Comparison of ENCODE assay signal across 9 mouse cellular contexts in genomic region chr16:18394056-18394455, GRCm38 (mm10). TPM values are rescaled to one million over a fixed set of nuclear protein-coding genes. Genes with fewer than 3 reads are reported as not detected.
DNase-seq lines count a peak whose midpoint lies in the region; ATAC-seq lines count a peak whose summit lies in the region.
"Had no signal": no experiment of that assay in that cellular context is flagged by ENCODE, and none has a peak within 500 bp of the region (broad histone marks: within the 10 kb centered on the region; RNA-seq: fewer than 3 reads in every experiment).

No protein-coding gene starts in this region.

- H3K27me3 ChIP-seq in heart, embryonic 13.5 days (replicated peaks) = no peaks in the 10 kb centered on the region
- no peaks in the 10 kb centered on the region for H3K27me3 ChIP-seq in embryonic facial prominence, embryonic 10.5 days (replicated peaks; ENCODE audit: low read depth, poor library complexity, severe bottlenecking)
- H3K27me3 ChIP-seq in hindbrain, embryonic 12.5 days = no peaks in the 10 kb centered on the region
- H3K27me3 ChIP-seq in midbrain, embryonic 13.5 days = no peaks in the 10 kb centered on the region

- DNase-seq in heart, adult 8-10 months (ENCODE audit: low spot score) = no peak
- no peak for DNase-seq in embryonic facial prominence, embryonic 10.5 days (ENCODE audit: low spot score)
- DNase-seq in urinary bladder, adult 18-20 months (ENCODE audit: low spot score in 2 of 2) = no peak
- DNase-seq in adrenal gland, postnatal 25 days = no peak
- DNase-seq: cerebellum, postnatal 14 days had no signal

- H3K36me3 ChIP-seq in heart, embryonic 13.5 days = peaks cover 23% of the 10 kb centered on the region
- peaks cover 31% of the 10 kb centered on the region for H3K36me3 ChIP-seq in embryonic facial prominence, embryonic 10.5 days (replicated peaks)
- H3K36me3 ChIP-seq in hindbrain, embryonic 12.5 days = peaks cover 29% of the 10 kb centered on the region
- H3K36me3 ChIP-seq in midbrain, embryonic 13.5 days = peaks cover 36% of the 10 kb centered on the region

- peak overlapping the region; percentile 83 for H3K9ac ChIP-seq in heart, embryonic 13.5 days
- peak overlapping the region; percentile 96 for H3K9ac ChIP-seq in hindbrain, embryonic 12.5 days
- peak overlapping the region; percentile 94 for H3K9ac ChIP-seq in midbrain, embryonic 13.5 days (replicated peaks)

- H3K27ac ChIP-seq in heart, embryonic 13.5 days (replicated peaks) = peak overlapping the region; percentile 98
- H3K27ac ChIP-seq in embryonic facial prominence, embryonic 10.5 days (replicated peaks) = peak overlapping the region; percentile 93; the same call in 1 of the 2 replicates
- peak overlapping the region; percentile 92 for H3K27ac ChIP-seq in hindbrain, embryonic 12.5 days
- peak overlapping the region; percentile 96 for H3K27ac ChIP-seq in midbrain, embryonic 13.5 days

- no peak for ATAC-seq in heart, embryonic 13.5 days (ENCODE audit: extremely low read depth, insufficient number of reproducible peaks, low FRiP score, low TSS enrichment)
- ATAC-seq in hindbrain, embryonic 12.5 days (ENCODE audit: low FRiP score) = no peak
- ATAC-seq in midbrain, embryonic 13.5 days = no peak
- no peak for ATAC-seq in frontal cortex, adult (ENCODE audit: low TSS enrichment)

- 70% methylated on average over 3 of the region's 3 CpGs for WGBS in heart, embryonic 13.5 days
- 81% methylated on average over 3 of the region's 3 CpGs for WGBS in embryonic facial prominence, embryonic 10.5 days
- 64% methylated on average over 3 of the region's 3 CpGs for WGBS in hindbrain, embryonic 12.5 days
- WGBS in midbrain, embryonic 13.5 days = 55% methylated on average over 3 of the region's 3 CpGs

- H3K4me2 ChIP-seq in heart, embryonic 13.5 days = peak overlapping the region; percentile 90
- H3K4me2 ChIP-seq in hindbrain, embryonic 12.5 days (replicated peaks) = peak overlapping the region; percentile 88
- peak overlapping the region; percentile 87 for H3K4me2 ChIP-seq in midbrain, embryonic 13.5 days (replicated peaks)

- H3K9me3 ChIP-seq in heart, embryonic 13.5 days = no peaks in the 10 kb centered on the region
- H3K9me3 ChIP-seq in embryonic facial prominence, embryonic 10.5 days = no peaks in the 10 kb centered on the region
- no peaks in the 10 kb centered on the region for H3K9me3 ChIP-seq in hindbrain, embryonic 12.5 days (replicated peaks)
- H3K9me3 ChIP-seq in midbrain, embryonic 13.5 days = no peaks in the 10 kb centered on the region

- 0 out of 2 replicates have a peak overlapping the region, but pooled peaks have one; percentile 59 for H3K4me3 ChIP-seq in heart, embryonic 13.5 days
- H3K4me3 ChIP-seq in embryonic facial prominence, embryonic 10.5 days = peak overlapping the region; percentile 90
- H3K4me3 ChIP-seq in hindbrain, embryonic 12.5 days = peak overlapping the region; percentile 76
- peak overlapping the region; percentile 88 for H3K4me3 ChIP-seq in midbrain, embryonic 13.5 days (replicated peaks)

- peaks cover 50% of the 10 kb centered on the region for H3K4me1 ChIP-seq in heart, embryonic 13.5 days
- peaks cover 75% of the 10 kb centered on the region for H3K4me1 ChIP-seq in embryonic facial prominence, embryonic 10.5 days
- peaks cover 67% of the 10 kb centered on the region for H3K4me1 ChIP-seq in hindbrain, embryonic 12.5 days
- peaks cover 60% of the 10 kb centered on the region for H3K4me1 ChIP-seq in midbrain, embryonic 13.5 days (replicated peaks)

RNA-seq across cellular contexts. Expression of gene Txnrd2, which starts 32.1 kb away (rescaled TPM):
- polyA plus RNA-seq in heart, embryonic 13.5 days (2015; fragmentation: Nextera tagmentation; extraction: Ambion mirVana) = 34.5 and 37.4 TPM in 2 replicates
- 10 to 100 TPM; 37.0 to 49.9 (median 42.1) TPM for total RNA-seq in heart, adult 8-10 months (2022)
- polyA plus RNA-seq in embryonic facial prominence, embryonic 10.5 days (2016; fragmentation: Nextera tagmentation; extraction: Ambion mirVana) = 27.9 and 32.3 TPM in 2 replicates
- polyA plus RNA-seq in hindbrain, embryonic 12.5 days (2016; fragmentation: Nextera tagmentation; extraction: Ambion mirVana) = 20.2 and 20.3 TPM in 2 replicates
- 25.9 and 28.6 TPM in 2 replicates for polyA plus RNA-seq in midbrain, embryonic 13.5 days (2015; fragmentation: Nextera tagmentation; extraction: Ambion mirVana)
- total RNA-seq in adrenal gland, postnatal 25 days (2021) = 73.7 and 79.7 TPM in 2 replicates

RNA-seq across cellular contexts. Expression of gene Comt, which starts 32.6 kb away (rescaled TPM):
- 101 and 108 TPM in 2 replicates for polyA plus RNA-seq in heart, embryonic 13.5 days (2015; fragmentation: Nextera tagmentation; extraction: Ambion mirVana)
- 100 to 1,000 TPM; 146 to 174 (median 157) TPM for total RNA-seq in heart, adult 8-10 months (2022)
- 56.2 and 58.4 TPM in 2 replicates for polyA plus RNA-seq in embryonic facial prominence, embryonic 10.5 days (2016; fragmentation: Nextera tagmentation; extraction: Ambion mirVana)
- polyA plus RNA-seq in hindbrain, embryonic 12.5 days (2016; fragmentation: Nextera tagmentation; extraction: Ambion mirVana) = 58.4 and 60.3 TPM in 2 replicates
- polyA plus RNA-seq in midbrain, embryonic 13.5 days (2015; fragmentation: Nextera tagmentation; extraction: Ambion mirVana) = 75.7 and 78.8 TPM in 2 replicates
- 147 and 150 TPM in 2 replicates for total RNA-seq in adrenal gland, postnatal 25 days (2021)

RNA-seq across cellular contexts. Expression of gene Arvcf, which starts 46.1 kb away (rescaled TPM):
- polyA plus RNA-seq in heart, embryonic 13.5 days (2015; fragmentation: Nextera tagmentation; extraction: Ambion mirVana) = 31.8 and 32.0 TPM in 2 replicates
- total RNA-seq in heart, adult 8-10 months (2022) = 10 to 100 TPM; 12.6 to 20.0 (median 16.2) TPM
- polyA plus RNA-seq in embryonic facial prominence, embryonic 10.5 days (2016; fragmentation: Nextera tagmentation; extraction: Ambion mirVana) = 65.8 and 71.2 TPM in 2 replicates
- 105 and 119 TPM in 2 replicates for polyA plus RNA-seq in hindbrain, embryonic 12.5 days (2016; fragmentation: Nextera tagmentation; extraction: Ambion mirVana)
- polyA plus RNA-seq in midbrain, embryonic 13.5 days (2015; fragmentation: Nextera tagmentation; extraction: Ambion mirVana) = 109 and 111 TPM in 2 replicates
- 30.3 and 48.1 TPM in 2 replicates for total RNA-seq in adrenal gland, postnatal 25 days (2021)

RNA-seq across cellular contexts. Expression of gene Tango2, which starts 46.2 kb away (rescaled TPM):
- polyA plus RNA-seq in heart, embryonic 13.5 days (2015; fragmentation: Nextera tagmentation; extraction: Ambion mirVana) = 47.9 and 54.3 TPM in 2 replicates
- 100 to 1,000 TPM; 184 to 210 (median 190) TPM for total RNA-seq in heart, adult 8-10 months (2022)
- 29.1 and 31.5 TPM in 2 replicates for polyA plus RNA-seq in embryonic facial prominence, embryonic 10.5 days (2016; fragmentation: Nextera tagmentation; extraction: Ambion mirVana)
- 48.2 and 50.5 TPM in 2 replicates for polyA plus RNA-seq in hindbrain, embryonic 12.5 days (2016; fragmentation: Nextera tagmentation; extraction: Ambion mirVana)
- 63.1 and 66.5 TPM in 2 replicates for polyA plus RNA-seq in midbrain, embryonic 13.5 days (2015; fragmentation: Nextera tagmentation; extraction: Ambion mirVana)
- 39.4 and 57.3 TPM in 2 replicates for total RNA-seq in adrenal gland, postnatal 25 days (2021)
